Mouse (Mus musculus): ENCODE results near the gene Rnft2.

Gene Rnft2

GRCm38 (mm10) chr5:118244606-118245443, at the start of gene Rnft2, which contains the start of gene 2410131K14Rik:
Gene Rnft2, minus strand, starts transcription at chr5:118245116.
Gene 2410131K14Rik, plus strand, starts transcription at chr5:118245227.
- DNase-seq (ENCODE audit: low spot score), result peak; percentile 98

GRCm38 (mm10) chr5:118294086-118294864, 49.4 kb upstream of the Rnft2 start:
- peak; percentile 72 for DNase-seq (ENCODE audit: low spot score)

GRCm38 (mm10) chr5:118292476-118292875, 47.6 kb upstream of the Rnft2 start:
- DNase-seq (ENCODE audit: low spot score), result no peak

GRCm38 (mm10) chr5:118291453-118291852, 46.5 kb upstream of the Rnft2 start:
- DNase-seq (ENCODE audit: low spot score), result no peak

GRCm38 (mm10) chr5:118277741-118278495, 33.0 kb upstream of the Rnft2 start:
- DNase-seq (ENCODE audit: low spot score), result no peak

GRCm38 (mm10) chr5:118276711-118277110, 31.8 kb upstream of the Rnft2 start:
- no peak for DNase-seq (ENCODE audit: low spot score)

- no peak for DNase-seq (ENCODE audit: low spot score)
These were observed 31.4 kb upstream of the Rnft2 start for GRCm38 (mm10) chr5:118276281-118276680.

- DNase-seq (ENCODE audit: low spot score), result no peak
These were observed 29.6 kb upstream of the Rnft2 start for GRCm38 (mm10) chr5:118274546-118274945.

- no peak for DNase-seq (ENCODE audit: low spot score)
These were observed 28.5 kb upstream of the Rnft2 start for GRCm38 (mm10) chr5:118273446-118273845.

- no peak for DNase-seq (ENCODE audit: low spot score)
These were observed 26.7 kb upstream of the Rnft2 start for GRCm38 (mm10) chr5:118271449-118272110.

GRCm38 (mm10) chr5:118268987-118269386, 24.1 kb upstream of the Rnft2 start:
- DNase-seq (ENCODE audit: low spot score), result peak; percentile 83

- DNase-seq (ENCODE audit: low spot score), result no peak
These were observed 21.4 kb upstream of the Rnft2 start for GRCm38 (mm10) chr5:118266309-118266708.

- DNase-seq (ENCODE audit: low spot score), result no peak
These were observed 20.4 kb upstream of the Rnft2 start for GRCm38 (mm10) chr5:118265366-118265765.

- no peak for DNase-seq (ENCODE audit: low spot score)
These were observed 19.4 kb upstream of the Rnft2 start for GRCm38 (mm10) chr5:118264279-118264678.

- no peak for DNase-seq (ENCODE audit: low spot score)
These were observed 17.5 kb upstream of the Rnft2 start for GRCm38 (mm10) chr5:118262418-118262817.

- DNase-seq (ENCODE audit: low spot score), result no peak
These were observed 16.3 kb upstream of the Rnft2 start for GRCm38 (mm10) chr5:118261181-118261580.

- DNase-seq (ENCODE audit: low spot score), result no peak
These were observed 15.7 kb upstream of the Rnft2 start for GRCm38 (mm10) chr5:118260642-118261041.

- DNase-seq (ENCODE audit: low spot score), result no peak
These were observed 15.1 kb upstream of the Rnft2 start for GRCm38 (mm10) chr5:118260055-118260454.

GRCm38 (mm10) chr5:118259636-118260035, 14.7 kb upstream of the Rnft2 start:
- no peak for DNase-seq (ENCODE audit: low spot score)

- no peak for DNase-seq (ENCODE audit: low spot score)
These were observed 14.2 kb upstream of the Rnft2 start for GRCm38 (mm10) chr5:118259152-118259551.

- no peak for DNase-seq (ENCODE audit: low spot score)
These were observed 12.1 kb upstream of the Rnft2 start for GRCm38 (mm10) chr5:118256981-118257380.

- DNase-seq (ENCODE audit: low spot score), result no peak
These were observed 8.6 kb upstream of the Rnft2 start for GRCm38 (mm10) chr5:118253551-118253950.
